Mouse (Mus musculus): ENCODE results near the gene Alkbh8.
"Not testable (repeated sequence)": the region's sequence is repeated elsewhere in the genome, so short reads cannot be mapped to it uniquely, and the experiment has no call there.

The Alkbh8 gene

GRCm38 (mm10) chr9:3334962-3335767 lies at the start of gene Alkbh8:
TSS of gene Alkbh8 (plus strand) at chr9:3335140.
- DNase-seq (ENCODE audit: low read depth), result peak; percentile 59

- DNase-seq (ENCODE audit: low read depth), result no peak
These were observed 25.6 kb upstream of the Alkbh8 start for GRCm38 (mm10) chr9:3309292-3309836.

GRCm38 (mm10) chr9:3310016-3310415 lies 24.9 kb upstream of the Alkbh8 start:
- DNase-seq (ENCODE audit: low read depth), result no peak

- not testable (repeated sequence) for DNase-seq (ENCODE audit: low read depth)
These were observed 7.4 kb upstream of the Alkbh8 start for GRCm38 (mm10) chr9:3327342-3328053.

GRCm38 (mm10) chr9:3328054-3328595 lies 6.8 kb upstream of the Alkbh8 start:
- DNase-seq (ENCODE audit: low read depth), result no peak

GRCm38 (mm10) chr9:3330319-3330718 lies 4.6 kb upstream of the Alkbh8 start:
- DNase-seq (ENCODE audit: low read depth), result no peak

- DNase-seq (ENCODE audit: low read depth), result no peak
These were observed 4.1 kb upstream of the Alkbh8 start for GRCm38 (mm10) chr9:3330737-3331384.

GRCm38 (mm10) chr9:3336661-3337060 lies 1.7 kb downstream of the Alkbh8 start:
- no peak for DNase-seq (ENCODE audit: low read depth)

- no peak for DNase-seq (ENCODE audit: low read depth)
These were observed 10.2 kb downstream of the Alkbh8 start for GRCm38 (mm10) chr9:3345136-3345535.

- DNase-seq (ENCODE audit: low read depth), result no peak
These were observed 11.0 kb downstream of the Alkbh8 start for GRCm38 (mm10) chr9:3345967-3346366.

- no peak for DNase-seq (ENCODE audit: low read depth)
These were observed 15.1 kb downstream of the Alkbh8 start for GRCm38 (mm10) chr9:3350056-3350455.

- not testable (repeated sequence) for DNase-seq (ENCODE audit: low read depth)
These were observed 41.4 kb downstream of the Alkbh8 start for GRCm38 (mm10) chr9:3376323-3376722.

GRCm38 (mm10) chr9:3403251-3404208 lies 68.6 kb downstream of the Alkbh8 start, which contains the start of gene Cwf19l2:
TSS of gene Cwf19l2 (plus strand) at chr9:3403592.
- DNase-seq (ENCODE audit: low read depth), result peak; percentile 90

GRCm38 (mm10) chr9:3404372-3404771 lies 69.4 kb downstream of the Alkbh8 start:
- DNase-seq (ENCODE audit: low read depth), result peak; percentile 12

- DNase-seq (ENCODE audit: low read depth), result not testable (repeated sequence)
These were observed 104.8 kb downstream of the Alkbh8 start for GRCm38 (mm10) chr9:3439555-3440300.
